In genomic region chr17:35813653-35814052, GRCm38 (mm10) we compare ENCODE assay signal across 8 mouse cellular contexts. TPM values are rescaled to one million over a fixed set of nuclear protein-coding genes. Genes with fewer than 3 reads are reported as not detected.
DNase-seq lines count a peak whose midpoint lies in the region; ATAC-seq and TF ChIP-seq lines count a peak whose summit lies in the region.

No protein-coding gene starts in this region.

- no peaks in the 10 kb centered on the region for H3K9me3 ChIP-seq in kidney, postnatal 0 days (replicated peaks; ENCODE audit: low read length)
- no peaks in the 10 kb centered on the region for H3K9me3 ChIP-seq in CH12.LX (replicated peaks; ENCODE audit: low read length)
- no peaks in the 10 kb centered on the region for H3K9me3 ChIP-seq in embryonic facial prominence, embryonic 13.5 days
- no peaks in the 10 kb centered on the region for H3K9me3 ChIP-seq in megakaryocyte, embryonic 14.5 days
- H3K9me3 ChIP-seq in forebrain, embryonic 16.5 days (ENCODE audit: control insufficient read depth, low read length): no peaks in the 10 kb centered on the region

- 0 out of 2 replicates have a peak, but pooled peaks have one; percentile 12 for ATAC-seq in kidney, postnatal 0 days (replicated peaks; ENCODE audit: low FRiP score, low read depth)
- no peak for ATAC-seq in embryonic facial prominence, embryonic 13.5 days (ENCODE audit: insufficient number of reproducible peaks, insufficient read depth, low FRiP score, low TSS enrichment, low read depth)
- ATAC-seq in forebrain, embryonic 16.5 days: no peak

- TF ChIP-seq CTCF in kidney, postnatal 0 days (IDR thresholded peaks at IDR 0.05; ENCODE audit: low read depth): no peak
- TF ChIP-seq CTCF in CH12.LX (conservative IDR thresholded peaks at IDR 0.05 in 1 of 2, IDR thresholded peaks at IDR 0.05 in 1 of 2; ENCODE audit: low read depth in 2 of 2, low read length in 2 of 2): no peak

- dilution Hi-C loops in CH12.LX (cut with MboI; ENCODE audit: extremely low pct_ligation_motif_present, extremely low pct_unique_long_range_greater_than_20kb, low sequenced_read_pairs): no loop called here

- no peak overlapping the region for H3K4me3 ChIP-seq in kidney, postnatal 0 days (replicated peaks; ENCODE audit: low read depth, low read length)
- H3K4me3 ChIP-seq in CH12.LX (replicated peaks in 1 of 3; ENCODE audit: low read depth in 2 of 3, low read length in 2 of 3, poor library complexity in 1 of 3): no peak overlapping the region
- no peak overlapping the region for H3K4me3 ChIP-seq in embryonic facial prominence, embryonic 13.5 days
- peak overlapping the region; percentile 44 for H3K4me3 ChIP-seq in megakaryocyte, embryonic 14.5 days (replicated peaks)
- H3K4me3 ChIP-seq in forebrain, embryonic 16.5 days (replicated peaks; ENCODE audit: low read length): no peak overlapping the region

- TF ChIP-seq EP300 in CH12.LX (IDR thresholded peaks at IDR 0.05; ENCODE audit: low read length): no peak

- 74% methylated on average over 7 of the region's 7 CpGs for whole genome bisulfite sequencing in kidney, postnatal 0 days
- 63% methylated on average over 7 of the region's 7 CpGs for WGBS in embryonic facial prominence, embryonic 13.5 days
- 65% methylated on average over 7 of the region's 7 CpGs for WGBS in forebrain, embryonic 16.5 days

- H3K4me1 ChIP-seq in kidney, postnatal 0 days (replicated peaks; ENCODE audit: insufficient read depth, low read length): peaks cover 31% of the 10 kb centered on the region
- H3K4me1 ChIP-seq in CH12.LX (ENCODE audit: control insufficient read depth in 1 of 2, insufficient read depth in 2 of 2): peaks cover 25 to 37% of the 10 kb centered on the region in 2 experiments
- H3K4me1 ChIP-seq in embryonic facial prominence, embryonic 13.5 days: peaks cover 57% of the 10 kb centered on the region
- peaks cover 63% of the 10 kb centered on the region for H3K4me1 ChIP-seq in megakaryocyte, embryonic 14.5 days
- H3K4me1 ChIP-seq in forebrain, embryonic 16.5 days (replicated peaks; ENCODE audit: control insufficient read depth, insufficient read depth, low read length): peaks cover 6% of the 10 kb centered on the region; the same call in 1 of the 2 replicates

- peak overlapping the region; percentile 89 for H3K27ac ChIP-seq in kidney, postnatal 0 days
- H3K27ac ChIP-seq in CH12.LX (ENCODE audit: insufficient read depth, low read depth): peak overlapping the region; percentile 59
- H3K27ac ChIP-seq in embryonic facial prominence, embryonic 13.5 days: peak overlapping the region; percentile 91
- no peak overlapping the region for H3K27ac ChIP-seq in forebrain, embryonic 16.5 days (ENCODE audit: low read length)

- no peak overlapping the region for H3K4me2 ChIP-seq in kidney, postnatal 0 days (ENCODE audit: low read length)
- peak overlapping the region; percentile 6; the same call in 1 of the 2 replicates for H3K4me2 ChIP-seq in CH12.LX (ENCODE audit: insufficient read depth, low read depth, poor library complexity, severe bottlenecking)
- H3K4me2 ChIP-seq in embryonic facial prominence, embryonic 13.5 days: peak overlapping the region; percentile 29
- no peak overlapping the region for H3K4me2 ChIP-seq in forebrain, embryonic 16.5 days (ENCODE audit: low read length)

- no peak; the same call in 1 of the 2 replicates for TF ChIP-seq POLR2A in CH12.LX (IDR thresholded peaks at IDR 0.05; ENCODE audit: low read depth, low read length)

- no peaks in the 10 kb centered on the region for H3K36me3 ChIP-seq in kidney, postnatal 0 days (ENCODE audit: insufficient read depth, low read length)
- no peaks in the 10 kb centered on the region for H3K36me3 ChIP-seq in CH12.LX (replicated peaks in 1 of 2; ENCODE audit: control insufficient read depth in 1 of 2, insufficient read depth in 1 of 2, low read length in 1 of 2)
- no peaks in the 10 kb centered on the region for H3K36me3 ChIP-seq in embryonic facial prominence, embryonic 13.5 days
- no peaks in the 10 kb centered on the region for H3K36me3 ChIP-seq in megakaryocyte, embryonic 14.5 days (replicated peaks; ENCODE audit: low read length)
- no peaks in the 10 kb centered on the region for H3K36me3 ChIP-seq in forebrain, embryonic 16.5 days (ENCODE audit: control insufficient read depth, insufficient read depth)

- no peak for DNase-seq in kidney, postnatal 0 days (ENCODE audit: low spot score)
- DNase-seq in kidney, adult 8-10 months: no peak
- DNase-seq in CH12.LX (ENCODE audit: extremely low read depth): no peak
- DNase-seq in retina, embryonic 14.5 days (ENCODE audit: low spot score): no peak
- no peak for DNase-seq in right cerebral cortex, adult 2 months (ENCODE audit: low spot score in 2 of 2)

- no peak overlapping the region for H3K9ac ChIP-seq in kidney, postnatal 0 days (ENCODE audit: low read depth, low read length)
- H3K9ac ChIP-seq in CH12.LX (ENCODE audit: insufficient read depth, low read depth): peak overlapping the region; percentile 24
- no peak overlapping the region; the same call in 1 of the 2 replicates for H3K9ac ChIP-seq in embryonic facial prominence, embryonic 13.5 days
- no peak overlapping the region for H3K9ac ChIP-seq in forebrain, embryonic 16.5 days (replicated peaks; ENCODE audit: low read depth, low read length)

- in situ Hi-C loops in CH12.LX (cut with MboI; ENCODE audit: low pct_ligation_motif_present, low pct_unique_long_range_greater_than_20kb, low sequenced_read_pairs): no loop called here

- TF ChIP-seq RAD21 in CH12.LX (IDR thresholded peaks at IDR 0.05; ENCODE audit: low read depth, low read length): no peak

- no peaks in the 10 kb centered on the region for H3K79me2 ChIP-seq in CH12.LX (replicated peaks; ENCODE audit: control insufficient read depth, extremely low read depth, insufficient read depth, poor library complexity, severe bottlenecking)

- no peaks in the 10 kb centered on the region for H3K27me3 ChIP-seq in kidney, postnatal 0 days (ENCODE audit: insufficient read depth, low read length)
- H3K27me3 ChIP-seq in CH12.LX (replicated peaks): no peaks in the 10 kb centered on the region
- no peaks in the 10 kb centered on the region for H3K27me3 ChIP-seq in embryonic facial prominence, embryonic 13.5 days
- peaks cover 4% of the 10 kb centered on the region for H3K27me3 ChIP-seq in megakaryocyte, embryonic 14.5 days (replicated peaks)
- H3K27me3 ChIP-seq in forebrain, embryonic 16.5 days (replicated peaks; ENCODE audit: control insufficient read depth, insufficient read depth, low read length): no peaks in the 10 kb centered on the region

TF ChIP-seq in CH12.LX, 34 proteins besides CTCF, POLR2A, EP300 and RAD21 (continues in another document):
- no peak for TF ChIP-seq HCFC1 (IDR thresholded peaks at IDR 0.05; ENCODE audit: low read depth, low read length)
- no peak for TF ChIP-seq E2F4 (IDR thresholded peaks at IDR 0.05; ENCODE audit: insufficient replicate concordance, low read depth, low read length)

RNA-seq across cellular contexts. Expression of gene Ier3, which starts 7.8 kb away (rescaled TPM):
- 83.6 and 93.1 TPM in 2 replicates for polyA plus RNA-seq in kidney, postnatal 0 days (2015; fragmentation: Nextera tagmentation; extraction: Ambion mirVana)
- total RNA-seq in CH12.LX (2012; rRNA removed) (16.5 and 27.2 TPM in 2 replicates), CH12.LX (2014; rRNA removed) (13.9 and 15.0 TPM in 2 replicates)
- 12.4 and 12.6 TPM in 2 replicates for polyA plus RNA-seq in CH12.LX (2012; ENCODE audit: insufficient read length, low read depth)
- 20.1 and 27.7 TPM in 2 replicates for polyA plus RNA-seq in embryonic facial prominence, embryonic 13.5 days (2015; fragmentation: Nextera tagmentation; extraction: Ambion mirVana)
- 62.2 and 65.8 TPM in 2 replicates for polyA plus RNA-seq in megakaryocyte, embryonic 14.5 days (2012; ENCODE audit: insufficient read depth, low replicate concordance)
- polyA plus RNA-seq in forebrain, embryonic 16.5 days (2015; fragmentation: Nextera tagmentation; extraction: Ambion mirVana): 6.4 and 9.9 TPM in 2 replicates

RNA-seq across cellular contexts. Expression of gene Flot1, which starts 9.4 kb away (rescaled TPM):
- 52.2 and 54.5 TPM in 2 replicates for polyA plus RNA-seq in kidney, postnatal 0 days (2015; fragmentation: Nextera tagmentation; extraction: Ambion mirVana)
- total RNA-seq in CH12.LX (2012; rRNA removed) (14.2 and 21.6 TPM in 2 replicates), CH12.LX (2014; rRNA removed) (12.8 and 16.3 TPM in 2 replicates)
- polyA plus RNA-seq in CH12.LX (2012; ENCODE audit: insufficient read length, low read depth): 17.6 and 18.9 TPM in 2 replicates
- 61.0 and 67.2 TPM in 2 replicates for polyA plus RNA-seq in embryonic facial prominence, embryonic 13.5 days (2015; fragmentation: Nextera tagmentation; extraction: Ambion mirVana)
- 43.6 and 163 TPM in 2 replicates for polyA plus RNA-seq in megakaryocyte, embryonic 14.5 days (2012; ENCODE audit: insufficient read depth, low replicate concordance)
- polyA plus RNA-seq in forebrain, embryonic 16.5 days (2015; fragmentation: Nextera tagmentation; extraction: Ambion mirVana): 83.5 and 89.3 TPM in 2 replicates

RNA-seq across cellular contexts. Expression of gene Tubb5, which starts 24.5 kb away (rescaled TPM):
- polyA plus RNA-seq in kidney, postnatal 0 days (2015; fragmentation: Nextera tagmentation; extraction: Ambion mirVana): 503 and 575 TPM in 2 replicates
- total RNA-seq in CH12.LX (2012; rRNA removed) (1,014 and 1,058 TPM in 2 replicates), CH12.LX (2014; rRNA removed) (1,031 and 1,121 TPM in 2 replicates)
- polyA plus RNA-seq in CH12.LX (2012; ENCODE audit: insufficient read length, low read depth): 962 and 1,053 TPM in 2 replicates
- polyA plus RNA-seq in embryonic facial prominence, embryonic 13.5 days (2015; fragmentation: Nextera tagmentation; extraction: Ambion mirVana): 1,166 and 1,221 TPM in 2 replicates
- 96.5 and 217 TPM in 2 replicates for polyA plus RNA-seq in megakaryocyte, embryonic 14.5 days (2012; ENCODE audit: insufficient read depth, low replicate concordance)
- polyA plus RNA-seq in forebrain, embryonic 16.5 days (2015; fragmentation: Nextera tagmentation; extraction: Ambion mirVana): 1,979 and 2,045 TPM in 2 replicates

RNA-seq across cellular contexts. Expression of gene Mdc1, which starts 27.7 kb away (rescaled TPM):
- 5.4 and 5.6 TPM in 2 replicates for polyA plus RNA-seq in kidney, postnatal 0 days (2015; fragmentation: Nextera tagmentation; extraction: Ambion mirVana)
- total RNA-seq in CH12.LX (2012; rRNA removed): 8.2 and 8.5 TPM in 2 replicates
- total RNA-seq in CH12.LX (2014; rRNA removed): 2.4 and 3.3 TPM in 2 replicates
- polyA plus RNA-seq in CH12.LX (2012; ENCODE audit: insufficient read length, low read depth): 14.4 and 15.7 TPM in 2 replicates
- 15.7 and 21.0 TPM in 2 replicates for polyA plus RNA-seq in embryonic facial prominence, embryonic 13.5 days (2015; fragmentation: Nextera tagmentation; extraction: Ambion mirVana)
- 1.2 and 2.3 TPM in 2 replicates for polyA plus RNA-seq in megakaryocyte, embryonic 14.5 days (2012; ENCODE audit: insufficient read depth, low replicate concordance)
- polyA plus RNA-seq in forebrain, embryonic 16.5 days (2015; fragmentation: Nextera tagmentation; extraction: Ambion mirVana): 10.6 and 13.2 TPM in 2 replicates

RNA-seq across cellular contexts. Expression of gene Nrm, which starts 47.5 kb away (rescaled TPM):
- polyA plus RNA-seq in kidney, postnatal 0 days (2015; fragmentation: Nextera tagmentation; extraction: Ambion mirVana): 36.9 and 44.6 TPM in 2 replicates
- 12.5 and 16.7 TPM in 2 replicates for total RNA-seq in CH12.LX (2012; rRNA removed)
- 10.0 and 12.1 TPM in 2 replicates for total RNA-seq in CH12.LX (2014; rRNA removed)
- 14.0 and 15.4 TPM in 2 replicates for polyA plus RNA-seq in CH12.LX (2012; ENCODE audit: insufficient read length, low read depth)
- 49.0 and 53.5 TPM in 2 replicates for polyA plus RNA-seq in embryonic facial prominence, embryonic 13.5 days (2015; fragmentation: Nextera tagmentation; extraction: Ambion mirVana)
- polyA plus RNA-seq in megakaryocyte, embryonic 14.5 days (2012; ENCODE audit: insufficient read depth, low replicate concordance): 5.6 TPM in 1 of 2 replicates, not detected in the other
- polyA plus RNA-seq in forebrain, embryonic 16.5 days (2015; fragmentation: Nextera tagmentation; extraction: Ambion mirVana): 23.4 and 26.1 TPM in 2 replicates

Comparison
In these comparisons a context has a peak if more than half of its experiments do, and no peak if none do; other contexts are left out.
1. H3K4me2 ChIP-seq: peak in CH12.LX (single experiment) and embryonic facial prominence, embryonic 13.5 days (single experiment); none in kidney, postnatal 0 days (single experiment) and forebrain, embryonic 16.5 days (single experiment).